Mouse (Mus musculus): Measurements from ENCODE around the gene Aatf.

- TF ChIP-seq POLR2A (IDR thresholded peaks at IDR 0.05; ENCODE audit: low read depth, low read length) (no peak), CTCF (IDR thresholded peaks at IDR 0.05; ENCODE audit: borderline replicate concordance, insufficient read depth, low read length) (no peak)
Observed at GRCm38 (mm10) chr11:84517431-84517830, 4.1 kb upstream of the Aatf start.
